Mouse (Mus musculus) ES-Bruce4 (cell line): ENCODE results near the gene Clk1. TPM values are rescaled to one million over a fixed set of nuclear protein-coding genes. Genes with fewer than 3 reads are reported as not detected.

ENCODE experiments used
- H3K27ac ChIP-seq: 2 replicates; pipeline ENCODE4 v1.5.1; 2012; ENCODE audit warnings: low read length, inconsistent platforms; ENCODE audit not compliant: insufficient read depth
- H3K27me3 ChIP-seq: 2 replicates; pipeline ENCODE4 v1.6.1; 2012; ENCODE audit warnings: mild to moderate bottlenecking, low read length, inconsistent platforms; ENCODE audit not compliant: control insufficient read depth, poor library complexity, insufficient read depth, severe bottlenecking
- H3K36me3 ChIP-seq: 2 replicates; pipeline ENCODE4 v1.6.1; 2012; ENCODE audit warnings: inconsistent platforms, mild to moderate bottlenecking, low read length, moderate library complexity; ENCODE audit not compliant: control insufficient read depth, poor library complexity, insufficient read depth, severe bottlenecking
- H3K4me1 ChIP-seq: one replicate; pipeline ENCODE4 v1.8.1; 2011; ENCODE audit warnings: low read length; ENCODE audit not compliant: control insufficient read depth, insufficient read depth
- H3K4me3 ChIP-seq: 2 replicates; pipeline ENCODE4 v1.5.1; 2011; ENCODE audit warnings: low read depth, mild to moderate bottlenecking, low read length
- H3K9ac ChIP-seq: 2 replicates; pipeline ENCODE4 v1.6.1; 2012; ENCODE audit warnings: low read depth, mild to moderate bottlenecking, inconsistent platforms; ENCODE audit not compliant: poor library complexity, severe bottlenecking
- H3K9me3 ChIP-seq: replicated peaks from 2 replicates; pipeline ENCODE4 v1.6.1; 2012; ENCODE audit warnings: mild to moderate bottlenecking, low read length, inconsistent platforms; ENCODE audit not compliant: control insufficient read depth, poor library complexity, insufficient read depth, severe bottlenecking
- CTCF ChIP-seq: IDR thresholded peaks from one replicate; pipeline ENCODE4 v1.8.1; 2011; ENCODE audit warnings: low read depth, low read length
- EP300 ChIP-seq: IDR thresholded peaks from 2 replicates; pipeline ENCODE4 v1.6.1; 2011; ENCODE audit warnings: low read depth, low read length; ENCODE audit not compliant: insufficient read depth
- POLR2A ChIP-seq: IDR thresholded peaks from one replicate; pipeline ENCODE4 v1.8.1; 2011; ENCODE audit warnings: low read length; ENCODE audit not compliant: insufficient read depth
- polyA plus RNA-seq: library from polyadenylated mRNA; stranded (reverse); fragments of >200 nt; gene quantifications from 2 replicates; pipeline ENCODE4 v1.2.4, GENCODE M21; 2011; ENCODE audit warnings: low read depth; ENCODE audit not compliant: missing spikeins, insufficient read depth, insufficient read length

The Clk1 gene
- polyA plus RNA-seq, 1 experiment, result 216 TPM

GRCm38 (mm10) chr1:58369716-58370115 is 54.1 kb downstream of the Clk1 start:
- Histone ChIP-seq H3K4me3 (no peak overlapping the region), H3K36me3 (no peaks in the 10 kb centered on the region), H3K9me3 (no peaks in the 10 kb centered on the region; the same call in 1 of the 2 replicates), H3K27ac (no peak overlapping the region), H3K27me3 (no peaks in the 10 kb centered on the region), H3K9ac (no peak overlapping the region), H3K4me1 (no peaks in the 10 kb centered on the region)
- TF ChIP-seq POLR2A (no peak), EP300 (no peak), CTCF (no peak)

DNA sequence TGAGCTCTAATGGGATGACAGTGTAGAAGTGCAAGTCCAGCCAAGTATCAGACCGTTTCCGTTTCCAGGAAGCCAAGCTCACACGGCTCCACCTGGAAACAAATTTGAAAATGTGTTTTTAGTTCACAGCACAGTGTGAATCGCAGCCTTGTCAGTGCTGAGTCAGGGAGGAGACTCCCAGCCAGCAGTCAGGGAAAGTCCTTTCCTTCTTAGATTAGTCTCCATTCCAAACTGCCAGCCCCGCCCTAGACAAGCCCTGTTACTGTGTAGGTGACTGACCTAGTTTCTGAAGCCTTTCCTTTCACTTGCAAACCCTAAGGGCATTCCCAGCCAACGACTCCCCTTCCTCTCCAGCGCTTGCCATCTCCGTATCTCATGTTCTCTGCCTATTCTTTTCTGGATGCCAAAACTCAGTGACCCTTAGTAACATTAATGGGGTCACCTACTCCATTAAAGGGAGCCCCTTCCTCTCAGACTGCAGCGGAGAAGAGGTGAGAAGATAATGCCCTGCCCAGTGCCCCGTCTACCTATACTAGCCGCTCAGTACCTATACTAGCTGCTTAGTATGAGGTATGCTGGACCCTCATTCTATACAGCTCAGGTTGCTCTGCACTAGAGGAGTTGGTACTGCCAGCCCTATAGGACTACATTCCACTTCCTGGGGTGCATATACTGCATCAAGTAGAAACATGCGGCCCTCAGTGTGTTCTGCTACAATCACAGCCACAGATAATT is 57.0 kb downstream of the Clk1 start:
- Histone ChIP-seq H3K4me1 (no peaks in the 10 kb centered on the region), H3K9me3 (no peaks in the 10 kb centered on the region; the same call in 1 of the 2 replicates), H3K9ac (no peak overlapping the region), H3K27ac (peak overlapping the region; percentile 95), H3K27me3 (no peaks in the 10 kb centered on the region), H3K36me3 (no peaks in the 10 kb centered on the region), H3K4me3 (peak overlapping the region; percentile 10; the same call in 1 of the 2 replicates)
- TF ChIP-seq POLR2A, result no peak
- no peak for TF ChIP-seq CTCF
- peak; percentile 84 for TF ChIP-seq EP300

DNA sequence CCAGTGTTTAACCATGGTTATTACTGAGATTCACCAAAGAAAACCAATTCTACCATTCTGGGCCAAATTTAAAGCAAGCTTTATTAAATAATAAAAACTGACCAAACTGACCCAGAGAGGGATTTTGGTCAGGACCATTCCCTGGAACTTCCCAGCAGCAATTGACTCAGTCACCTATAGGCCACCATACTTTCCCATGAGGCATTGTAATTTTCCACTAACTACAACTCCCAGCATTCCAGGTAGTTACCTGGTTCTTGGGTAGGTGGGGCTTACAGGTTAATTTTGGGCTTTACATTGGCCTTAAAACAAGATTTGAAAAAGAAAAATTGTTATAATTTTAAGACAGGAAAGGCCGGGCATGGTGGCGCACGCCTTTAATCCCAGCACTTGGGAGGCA is 58.0 kb downstream of the Clk1 start:
- no peak overlapping the region for H3K27ac ChIP-seq
- H3K9ac ChIP-seq, result no peak overlapping the region
- no peaks in the 10 kb centered on the region; the same call in 1 of the 2 replicates for H3K9me3 ChIP-seq
- H3K4me1 ChIP-seq, result peaks cover 2% of the 10 kb centered on the region
- TF ChIP-seq POLR2A (no peak), EP300 (no peak), CTCF (no peak)
- no peaks in the 10 kb centered on the region for H3K36me3 ChIP-seq
- 0 out of 2 replicates have a peak overlapping the region, but pooled peaks have one; percentile 26 for H3K4me3 ChIP-seq
- no peaks in the 10 kb centered on the region for H3K27me3 ChIP-seq

DNA sequence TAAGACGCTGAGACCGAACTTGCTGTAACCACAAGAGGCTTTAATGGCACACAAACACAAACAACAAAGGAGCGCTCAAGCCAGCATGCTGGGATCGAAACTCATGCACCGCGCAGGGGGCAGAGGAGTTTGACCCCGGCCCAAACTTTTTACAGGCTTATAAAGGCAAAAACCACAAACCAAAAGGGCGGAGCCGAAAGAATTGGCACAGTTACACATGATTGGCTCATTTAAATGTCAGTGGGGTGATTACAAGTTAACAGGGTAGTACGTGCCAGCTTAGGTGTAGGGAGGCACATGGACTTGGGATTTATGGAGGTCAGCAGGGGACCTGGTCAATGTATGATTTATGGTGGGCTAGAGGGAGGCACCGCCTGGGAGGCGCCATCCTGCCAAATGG is 59.3 kb downstream of the Clk1 start:
- H3K27ac ChIP-seq, result no peak overlapping the region
- H3K4me3 ChIP-seq, result no peak overlapping the region
- no peaks in the 10 kb centered on the region for H3K36me3 ChIP-seq
- no peak overlapping the region for H3K9ac ChIP-seq
- peaks cover 2% of the 10 kb centered on the region for H3K4me1 ChIP-seq
- no peaks in the 10 kb centered on the region; the same call in 1 of the 2 replicates for H3K9me3 ChIP-seq
- no peaks in the 10 kb centered on the region for H3K27me3 ChIP-seq
- TF ChIP-seq POLR2A, result no peak

GRCm38 (mm10) chr1:58362296-58362695 is 61.6 kb downstream of the Clk1 start:
- no peaks in the 10 kb centered on the region for H3K27me3 ChIP-seq
- 0 out of 2 replicates have a peak overlapping the region, but pooled peaks have one; percentile 6 for H3K9ac ChIP-seq
- no peaks in the 10 kb centered on the region; the same call in 1 of the 2 replicates for H3K9me3 ChIP-seq
- TF ChIP-seq CTCF (no peak), EP300 (no peak), POLR2A (no peak)
- H3K36me3 ChIP-seq, result no peaks in the 10 kb centered on the region
- H3K27ac ChIP-seq, result peak overlapping the region; percentile 70
- peak overlapping the region; percentile 47 for H3K4me3 ChIP-seq
- H3K4me1 ChIP-seq, result peaks cover 2% of the 10 kb centered on the region

Other genes with a start within 250 kb of the Clk1 start
- gene Aox4, start 213.7 kb downstream of the Clk1 start, polyA plus RNA-seq, result not detected in 2 replicates
- gene Aox2, start 145.7 kb downstream of the Clk1 start, polyA plus RNA-seq, result not detected in 2 replicates
- 298 and 313 TPM in 2 replicates for gene Bzw1, start 31.2 kb downstream of the Clk1 start, polyA plus RNA-seq
- gene Nif3l1, start 21.1 kb upstream of the Clk1 start, polyA plus RNA-seq, result 43.0 and 43.3 TPM in 2 replicates
- 56.1 and 59.9 TPM in 2 replicates for gene Ppil3, start 21.4 kb upstream of the Clk1 start, polyA plus RNA-seq
- 77.7 and 80.2 TPM in 2 replicates for gene Orc2, start 81.0 kb upstream of the Clk1 start, polyA plus RNA-seq
- gene Fam126b, start 162.3 kb upstream of the Clk1 start, polyA plus RNA-seq, result 12.4 and 16.6 TPM in 2 replicates
- 87.0 and 97.9 TPM in 2 replicates for gene Ndufb3, start 162.3 kb upstream of the Clk1 start, polyA plus RNA-seq